Mouse (Mus musculus) forebrain, postnatal 0 days (tissue): ENCODE results near the gene Crb2. TPM values are rescaled to one million over a fixed set of nuclear protein-coding genes. Genes with fewer than 3 reads are reported as not detected.

ENCODE experiments used
- ATAC-seq: fragments of 200-750 bp; cut with Nextera tagmentation; 2 replicates; pipeline ENCODE4 v1.8.0; 2017; ENCODE audit warnings: mild to moderate bottlenecking, moderate library complexity
- DNase-seq: peaks from one replicate; pipeline ENCODE4 v3.0.0-alpha.2; 2015
- H3K27ac ChIP-seq: fragments of 300-500 bp; sonication (generic); 2 replicates; pipeline ENCODE4 v1.5.1; 2014; ENCODE audit warnings: low read depth, mild to moderate bottlenecking, antibody characterized with exemption, low read length, moderate library complexity, mixed read lengths
- H3K27me3 ChIP-seq: fragments of 300-500 bp; sonication (generic); 2 replicates; pipeline ENCODE4 v1.6.1; 2014; ENCODE audit warnings: mild to moderate bottlenecking, low read length, mixed read lengths; ENCODE audit not compliant: insufficient read depth
- H3K36me3 ChIP-seq: fragments of 300-500 bp; sonication (generic); 2 replicates; pipeline ENCODE4 v1.6.1; 2014; ENCODE audit warnings: mild to moderate bottlenecking, moderate library complexity; ENCODE audit not compliant: insufficient read depth
- H3K4me1 ChIP-seq: fragments of 300-500 bp; sonication (generic); 2 replicates; pipeline ENCODE4 v1.6.1; 2014; ENCODE audit warnings: antibody characterized with exemption; ENCODE audit not compliant: insufficient read depth
- H3K4me2 ChIP-seq: fragments of 300-500 bp; sonication (generic); 2 replicates; pipeline ENCODE4 v1.6.1; 2014; ENCODE audit warnings: low read depth, mild to moderate bottlenecking, moderate library complexity
- H3K4me3 ChIP-seq: fragments of 300-500 bp; sonication (generic); 2 replicates; pipeline ENCODE4 v1.5.1; 2014; ENCODE audit warnings: low read depth, low read length, mixed read lengths
- H3K9ac ChIP-seq: fragments of 300-500 bp; sonication (generic); 2 replicates; pipeline ENCODE4 v1.6.1; 2014; ENCODE audit warnings: mild to moderate bottlenecking
- H3K9me3 ChIP-seq: fragments of 300-500 bp; sonication (generic); 2 replicates; pipeline ENCODE4 v1.6.1; 2016; ENCODE audit warnings: low read length
- CTCF ChIP-seq: sonication (generic); IDR thresholded peaks from 2 replicates; pipeline ENCODE4 v1.5.1; 2016; ENCODE audit warnings: antibody characterized with exemption, control low read depth, low read depth
- WGBS: fragments of 180-500 bp; shearing (Covaris S2); extraction: QIAGEN DNeasy Blood & Tissue Kit; methylation state at CpG from one replicate; pipeline ENCODE4 v1.1.7; 2014; 5-methylcytosine and 5-hydroxymethylcytosine counted together
- polyA plus RNA-seq: library from polyadenylated mRNA; unstranded; fragments of >200 nt; fragmentation: Nextera tagmentation; extraction: Ambion mirVana; gene quantifications from 2 replicates; pipeline ENCODE4 v1.2.1, GENCODE M21; 2015
- total RNA-seq: library from RNA; depleted of rRNA; stranded (reverse); fragments of >200 nt; gene quantifications from 2 replicates; pipeline ENCODE4 v1.2.3, GENCODE M21; 2014

The Crb2 gene
- total and polyA plus RNA-seq, 2 experiments from 2014 or later, result 2.7 to 6.0 TPM

GRCm38 (mm10) chr2:37786461-37786860 lies 10.4 kb downstream of the Crb2 start:
- peak; percentile 40; the same call in 1 of the 2 replicates for ATAC-seq
- TF ChIP-seq CTCF, result peak; percentile 3; the same call in 1 of the 2 replicates
- 47% methylated on average over 52 of the region's 52 CpGs for WGBS

DNA sequence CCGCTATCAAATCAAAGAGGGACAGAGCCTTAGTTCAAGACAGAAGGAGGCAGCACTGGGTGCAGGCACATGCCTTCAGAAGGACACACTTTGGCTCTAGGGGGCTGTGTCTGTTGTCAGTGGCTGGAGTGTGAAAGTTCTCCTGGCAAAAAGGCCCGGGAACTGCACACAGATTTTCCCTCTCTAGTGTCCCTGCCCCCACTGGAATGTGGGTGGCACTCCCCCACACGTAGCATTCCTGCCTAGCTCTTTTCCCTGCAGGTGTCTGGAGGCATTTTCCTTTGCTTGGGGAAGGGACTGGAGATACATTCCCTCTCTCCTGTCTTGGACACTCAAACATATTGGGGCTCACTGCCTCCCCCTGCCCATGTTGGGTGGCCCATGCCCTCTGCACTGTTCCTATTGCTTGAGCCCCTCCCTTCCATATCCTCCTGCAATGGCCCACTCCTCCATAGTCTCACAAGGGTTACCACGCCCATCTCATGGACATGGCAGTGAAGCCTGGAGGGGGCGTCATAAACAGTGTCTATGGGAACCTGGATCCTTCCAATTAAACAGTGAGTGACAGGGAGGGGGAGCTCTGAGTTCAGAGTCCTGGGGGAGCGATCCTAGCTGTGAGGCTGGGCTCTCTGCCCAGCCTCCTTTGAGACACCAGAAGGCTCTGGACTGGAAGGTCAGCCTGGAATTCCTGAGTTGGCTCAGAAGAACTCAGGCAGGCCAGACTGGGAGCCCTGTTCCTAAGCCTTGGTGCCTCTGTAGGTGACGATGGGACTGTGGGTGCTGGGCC lies 12.3 kb downstream of the Crb2 start:
- no peak for DNase-seq
- H3K27ac ChIP-seq, result no peak overlapping the region

More at GRCm38 (mm10) chr2:37786461-37786860, 10.4 kb downstream of the Crb2 start:
- no peak overlapping the region for H3K27ac ChIP-seq
- peak overlapping the region; percentile 36 for H3K4me2 ChIP-seq
- no peak for DNase-seq
- H3K9ac ChIP-seq, result peak overlapping the region; percentile 28; the same call in 1 of the 2 replicates
- no peaks in the 10 kb centered on the region for H3K27me3 ChIP-seq
- H3K4me3 ChIP-seq, result peak overlapping the region; percentile 26
- no peaks in the 10 kb centered on the region for H3K36me3 ChIP-seq
- 0 out of 2 replicates have a peak, but pooled peaks cover 4% of the 10 kb centered on the region for H3K4me1 ChIP-seq
- H3K9me3 ChIP-seq, result no peaks in the 10 kb centered on the region

GRCm38 (mm10) chr2:37789029-37789428 lies 13.0 kb downstream of the Crb2 start:
- no peaks in the 10 kb centered on the region for H3K36me3 ChIP-seq
- H3K4me3 ChIP-seq, result no peak overlapping the region
- whole genome bisulfite sequencing, result 79% methylated on average over 5 of the region's 5 CpGs
- no peaks in the 10 kb centered on the region for H3K9me3 ChIP-seq
- H3K9ac ChIP-seq, result no peak overlapping the region
- H3K27ac ChIP-seq, result no peak overlapping the region
- DNase-seq (no peak), ATAC-seq (no peak)
- H3K27me3 ChIP-seq, result no peaks in the 10 kb centered on the region
- no peak overlapping the region for H3K4me2 ChIP-seq
- H3K4me1 ChIP-seq, result 0 out of 2 replicates have a peak, but pooled peaks cover 4% of the 10 kb centered on the region
- TF ChIP-seq CTCF, result no peak

More for the DNA sequence above, 12.3 kb downstream of the Crb2 start:
- peak; percentile 8 for TF ChIP-seq CTCF
- Histone ChIP-seq H3K4me3 (no peak overlapping the region), H3K9ac (no peak overlapping the region), H3K4me1 (0 out of 2 replicates have a peak, but pooled peaks cover 4% of the 10 kb centered on the region), H3K4me2 (no peak overlapping the region), H3K27me3 (no peaks in the 10 kb centered on the region), H3K9me3 (no peaks in the 10 kb centered on the region), H3K36me3 (no peaks in the 10 kb centered on the region)
- WGBS, result 50% methylated on average over 7 of the region's 7 CpGs
- peak; percentile 62 for ATAC-seq

DNA sequence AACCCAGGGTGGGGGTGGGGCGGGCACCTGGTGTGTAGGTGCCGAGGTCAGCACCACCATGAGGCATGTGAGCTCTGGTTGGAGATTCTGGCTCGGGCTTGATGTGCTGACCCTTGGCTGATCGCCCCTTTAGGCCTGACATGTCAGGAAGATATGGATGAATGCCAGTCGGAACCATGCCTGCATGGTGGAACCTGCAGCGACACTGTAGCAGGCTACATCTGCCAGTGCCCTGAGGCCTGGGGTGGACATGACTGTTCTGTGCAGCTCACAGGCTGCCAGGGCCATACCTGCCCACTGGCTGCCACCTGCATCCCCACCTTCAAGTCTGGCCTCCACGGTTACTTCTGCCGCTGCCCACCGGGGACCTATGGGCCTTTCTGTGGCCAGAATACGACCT lies 13.9 kb downstream of the Crb2 start:
- H3K9me3 ChIP-seq, result no peaks in the 10 kb centered on the region
- TF ChIP-seq CTCF, result no peak
- ATAC-seq (no peak), DNase-seq (no peak)
- no peak overlapping the region for H3K27ac ChIP-seq
- WGBS, result 89% methylated on average over 10 of the region's 10 CpGs
- H3K4me3 ChIP-seq, result no peak overlapping the region
- H3K27me3 ChIP-seq, result no peaks in the 10 kb centered on the region
- no peak overlapping the region for H3K9ac ChIP-seq
- H3K4me1 ChIP-seq, result 0 out of 2 replicates have a peak, but pooled peaks cover 4% of the 10 kb centered on the region
- H3K36me3 ChIP-seq, result no peaks in the 10 kb centered on the region
- no peak overlapping the region for H3K4me2 ChIP-seq

DNA sequence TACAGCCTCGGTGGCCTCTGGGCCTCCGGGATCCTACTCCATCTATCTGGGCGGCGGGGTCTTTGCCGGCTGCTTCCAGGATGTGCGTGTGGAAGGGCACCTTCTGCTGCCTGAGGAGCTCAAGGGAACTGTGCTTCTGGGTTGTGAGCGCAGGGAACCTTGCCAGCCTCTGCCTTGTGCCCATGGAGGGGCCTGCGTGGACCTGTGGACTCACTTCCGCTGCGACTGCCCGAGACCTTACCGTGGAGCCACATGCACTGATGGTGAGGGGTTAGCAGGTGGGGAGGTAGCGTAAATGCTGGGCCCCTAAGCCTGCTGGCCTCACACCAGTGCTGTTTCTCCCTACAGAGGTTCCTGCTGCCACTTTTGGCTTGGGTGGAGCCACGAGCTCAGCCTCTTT lies 14.7 kb downstream of the Crb2 start:
- Histone ChIP-seq H3K27me3 (no peaks in the 10 kb centered on the region), H3K36me3 (no peaks in the 10 kb centered on the region), H3K9me3 (no peaks in the 10 kb centered on the region), H3K27ac (no peak overlapping the region), H3K4me1 (0 out of 2 replicates have a peak, but pooled peaks cover 4% of the 10 kb centered on the region), H3K4me2 (no peak overlapping the region), H3K4me3 (no peak overlapping the region), H3K9ac (no peak overlapping the region)
- WGBS, result 92% methylated on average over 14 of the region's 14 CpGs
- no peak for DNase-seq
- no peak for ATAC-seq
- no peak for TF ChIP-seq CTCF

DNA sequence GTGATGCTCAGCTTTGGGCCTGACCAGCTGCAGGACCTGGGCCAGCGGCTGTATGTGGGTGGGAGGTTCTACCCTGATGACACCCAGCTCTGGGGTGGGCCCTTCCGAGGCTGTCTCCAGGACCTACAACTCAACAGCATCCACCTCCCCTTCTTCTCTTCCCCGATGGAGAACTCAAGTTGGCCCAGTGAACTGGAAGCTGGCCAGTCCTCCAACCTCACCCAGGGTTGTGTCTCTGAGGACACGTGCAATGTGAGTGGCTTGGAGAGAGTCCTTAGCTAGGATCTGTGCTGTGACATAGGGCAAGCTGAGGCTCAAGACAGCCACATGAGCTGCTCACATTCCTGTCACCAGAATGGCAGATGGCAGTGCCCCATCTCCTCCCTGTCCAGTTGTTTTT lies 15.3 kb downstream of the Crb2 start:
- Histone ChIP-seq H3K9me3 (no peaks in the 10 kb centered on the region), H3K4me2 (no peak overlapping the region), H3K27me3 (no peaks in the 10 kb centered on the region), H3K4me3 (no peak overlapping the region), H3K4me1 (0 out of 2 replicates have a peak, but pooled peaks cover 4% of the 10 kb centered on the region), H3K27ac (no peak overlapping the region), H3K36me3 (no peaks in the 10 kb centered on the region), H3K9ac (no peak overlapping the region)
- ATAC-seq (no peak), DNase-seq (no peak)
- TF ChIP-seq CTCF, result no peak
- WGBS, result 91% methylated on average over 4 of the region's 4 CpGs

DNA sequence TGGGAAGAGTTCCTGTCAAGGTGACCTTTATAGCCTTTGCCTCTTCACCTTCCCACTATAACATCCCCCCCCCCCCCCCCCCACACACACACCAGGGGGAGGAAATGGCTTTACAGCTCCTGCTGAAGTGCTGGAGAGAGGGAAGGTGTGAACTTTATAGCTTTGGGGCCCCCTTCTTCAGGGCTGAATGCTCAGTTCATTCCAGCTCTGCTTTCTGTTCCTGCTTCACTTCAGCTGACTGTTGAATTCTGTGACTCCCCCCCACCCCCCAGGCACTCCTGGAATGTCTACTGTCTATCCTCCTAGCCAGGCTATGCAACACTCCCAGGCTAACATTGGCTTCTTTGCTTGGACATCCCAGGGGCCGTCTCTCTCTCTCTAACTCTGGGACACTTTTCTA lies 20.0 kb downstream of the Crb2 start:
- 70% methylated on average over 1 of the region's 1 CpGs for whole genome bisulfite sequencing
- Histone ChIP-seq H3K9ac (no peak overlapping the region), H3K27ac (no peak overlapping the region), H3K4me3 (no peak overlapping the region), H3K9me3 (no peaks in the 10 kb centered on the region), H3K4me1 (no peaks in the 10 kb centered on the region), H3K36me3 (peaks cover 7% of the 10 kb centered on the region; the same call in 1 of the 2 replicates), H3K27me3 (no peaks in the 10 kb centered on the region), H3K4me2 (no peak overlapping the region)
- ATAC-seq, result no peak
- no peak for TF ChIP-seq CTCF
- no peak for DNase-seq
